Mouse (Mus musculus) megakaryocyte, embryonic 14.5 days (primary cell): ENCODE results near the gene Il17re. TPM values are rescaled to one million over a fixed set of nuclear protein-coding genes. Genes with fewer than 3 reads are reported as not detected.

Experiments used
- H3K27me3 ChIP-seq: replicated peaks from 2 replicates; pipeline ENCODE3; 2012; ENCODE audit warnings: inconsistent platforms
- H3K36me3 ChIP-seq: replicated peaks from 2 replicates; pipeline ENCODE3; 2012; ENCODE audit warnings: low read length, inconsistent platforms, mixed read lengths
- H3K4me1 ChIP-seq: 2 replicates; pipeline ENCODE4 v1.6.1; 2012; ENCODE audit warnings: inconsistent platforms
- H3K4me3 ChIP-seq: replicated peaks from 2 replicates; pipeline ENCODE3; 2012; ENCODE audit warnings: moderate library complexity, mild to moderate bottlenecking, inconsistent platforms
- H3K9me3 ChIP-seq: 2 replicates; pipeline ENCODE4 v1.6.1; 2012; ENCODE audit warnings: inconsistent platforms
- FLI1 ChIP-seq: IDR thresholded peaks from 2 replicates; pipeline ENCODE4 v1.6.1; 2012; ENCODE audit warnings: low read length, inconsistent platforms, mixed read lengths
- GATA1 ChIP-seq: IDR thresholded peaks from 3 replicates; pipeline ENCODE4 v1.6.1; 2012; ENCODE audit warnings: mixed read lengths, low read length, inconsistent platforms, borderline replicate concordance
- polyA plus RNA-seq: library from polyadenylated mRNA; stranded (reverse); fragments of >175 nt; gene quantifications from 2 replicates; pipeline ENCODE4 v1.2.3, GENCODE M21; 2012; ENCODE audit warnings: low replicate concordance; ENCODE audit not compliant: insufficient read depth

The Il17re gene
- polyA plus RNA-seq, 1 experiment, result 1.0 TPM

DNA sequence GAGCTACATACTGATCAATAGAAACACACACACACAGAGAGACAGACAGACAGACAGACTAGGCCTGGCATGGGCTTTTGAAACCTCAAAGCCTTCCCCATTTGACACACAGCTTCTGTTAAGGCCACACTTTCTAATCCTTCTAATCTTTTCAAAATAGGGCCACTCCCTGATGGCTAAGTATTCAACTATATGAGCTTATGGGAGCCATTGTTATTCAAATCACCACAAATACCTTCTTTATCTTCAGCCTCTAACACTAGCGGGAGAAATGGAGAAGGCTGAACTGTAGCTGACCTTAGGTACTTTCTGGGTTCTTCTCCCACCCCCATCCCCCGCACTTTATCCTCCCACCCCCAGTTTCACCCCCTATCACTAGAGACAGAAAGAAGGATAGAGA, 44.5 kb downstream of the Il17re start:
- no peak for TF ChIP-seq FLI1
- TF ChIP-seq GATA1, result no peak
- H3K27me3 ChIP-seq, result peaks cover 62% of the 10 kb centered on the region
- H3K9me3 ChIP-seq, result peaks cover 11% of the 10 kb centered on the region
- peaks cover 21% of the 10 kb centered on the region for H3K4me1 ChIP-seq
- no peaks in the 10 kb centered on the region for H3K36me3 ChIP-seq
- H3K4me3 ChIP-seq, result no peak overlapping the region

DNA sequence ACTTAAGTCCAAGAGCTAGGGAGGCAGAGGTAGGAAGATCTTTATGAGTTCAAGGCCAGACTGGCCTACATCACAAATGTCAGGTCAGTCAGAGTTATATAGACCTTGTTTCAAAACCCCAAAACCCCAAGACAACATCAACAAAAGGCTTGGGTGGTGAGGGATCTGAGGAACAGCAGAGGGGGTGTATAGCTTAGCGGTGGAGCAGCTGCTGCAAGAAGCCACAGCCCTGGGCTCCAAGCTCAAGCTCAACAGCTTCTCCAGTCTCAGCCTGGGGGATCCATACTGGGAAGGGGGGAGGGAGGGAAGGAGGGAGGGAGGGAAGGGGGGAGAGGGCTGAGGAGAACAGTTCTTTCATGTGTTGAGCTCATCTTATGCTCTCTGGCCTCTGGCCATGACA, 47.4 kb downstream of the Il17re start:
- Histone ChIP-seq H3K9me3 (peaks cover 11% of the 10 kb centered on the region), H3K4me1 (peaks cover 17% of the 10 kb centered on the region), H3K36me3 (no peaks in the 10 kb centered on the region), H3K4me3 (no peak overlapping the region), H3K27me3 (peaks cover 58% of the 10 kb centered on the region)
- TF ChIP-seq GATA1, result no peak
- TF ChIP-seq FLI1, result no peak

DNA sequence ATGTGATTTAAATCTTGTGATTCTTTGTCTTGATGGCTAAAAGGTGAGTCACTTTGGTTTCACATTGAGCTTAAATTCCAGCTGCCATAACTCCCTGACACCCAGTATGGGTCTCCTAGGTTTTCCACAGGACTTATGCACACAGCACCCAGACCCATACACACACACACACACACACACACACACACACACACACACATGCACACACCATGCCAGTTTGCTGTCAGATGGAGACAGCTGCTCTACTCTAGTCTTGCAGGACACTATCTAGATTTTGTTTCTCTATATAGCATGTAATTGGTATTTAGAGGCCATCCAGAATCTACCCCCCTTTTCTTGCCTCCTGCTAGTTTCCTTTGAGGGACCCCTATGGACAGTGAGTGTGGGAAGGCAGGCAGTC, 48.8 kb downstream of the Il17re start:
- peaks cover 45% of the 10 kb centered on the region for H3K27me3 ChIP-seq
- peaks cover 9% of the 10 kb centered on the region for H3K4me1 ChIP-seq
- no peak for TF ChIP-seq FLI1
- TF ChIP-seq GATA1, result no peak
- peaks cover 9% of the 10 kb centered on the region for H3K9me3 ChIP-seq
- H3K36me3 ChIP-seq, result peaks cover 5% of the 10 kb centered on the region
- H3K4me3 ChIP-seq, result no peak overlapping the region

DNA sequence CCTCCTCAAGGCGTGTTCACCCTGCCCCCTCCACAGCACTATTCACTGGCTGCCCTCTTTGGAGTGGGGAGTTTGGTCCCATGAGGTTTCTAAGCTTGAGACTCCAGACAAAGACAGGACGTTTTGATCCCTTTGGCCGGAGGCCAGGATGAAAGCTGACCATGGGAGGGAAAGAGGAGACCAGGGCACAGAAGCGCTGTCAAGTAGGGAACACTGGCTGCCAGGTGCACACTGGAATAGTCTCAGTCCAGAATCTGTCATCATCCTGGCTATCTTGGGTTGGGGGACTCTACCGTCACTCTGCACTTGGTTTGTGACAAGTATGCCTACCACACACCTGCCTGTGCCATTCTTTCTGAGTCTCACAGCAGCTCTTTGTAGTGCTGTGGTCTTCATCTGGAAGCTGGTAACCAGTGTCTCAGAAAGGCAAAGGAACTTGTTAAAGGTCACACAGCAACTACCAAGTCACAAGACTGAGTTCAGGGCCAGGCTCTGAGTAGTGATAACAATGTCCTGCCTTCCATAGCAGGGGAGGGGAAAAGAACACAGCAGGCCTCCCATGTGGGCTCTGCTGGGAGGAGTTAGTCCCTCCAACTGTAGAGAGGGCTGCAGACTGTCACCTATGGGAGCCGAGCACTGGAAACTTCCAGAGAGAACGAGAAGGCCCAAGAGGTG, 50.1 kb downstream of the Il17re start:
- H3K36me3 ChIP-seq, result peaks cover 16% of the 10 kb centered on the region
- H3K4me1 ChIP-seq, result peaks cover 9% of the 10 kb centered on the region
- peaks cover 35% of the 10 kb centered on the region for H3K27me3 ChIP-seq
- no peak overlapping the region for H3K4me3 ChIP-seq
- TF ChIP-seq FLI1 (no peak), GATA1 (no peak)
- H3K9me3 ChIP-seq, result peaks cover 3% of the 10 kb centered on the region; the same call in 1 of the 2 replicates

DNA sequence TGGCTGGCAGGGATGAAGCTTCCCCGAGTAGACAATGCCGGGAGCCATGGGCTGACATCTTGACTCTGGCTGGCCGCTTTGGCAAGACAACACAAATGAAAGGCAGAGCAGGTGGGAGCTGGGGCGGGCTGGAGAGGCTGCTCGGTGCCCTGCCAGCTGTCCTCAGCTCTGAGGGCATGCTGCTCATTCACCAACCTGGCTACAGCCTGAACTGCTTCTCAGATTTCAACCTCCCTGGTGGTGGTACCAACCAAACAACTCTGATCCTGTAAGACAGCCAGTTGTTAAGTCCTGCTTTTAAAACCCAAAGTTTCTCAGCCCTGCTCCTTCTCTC, 50.6 kb downstream of the Il17re start:
- H3K4me3 ChIP-seq, result no peak overlapping the region
- peaks cover under 1% of the 10 kb centered on the region; the same call in 1 of the 2 replicates for H3K9me3 ChIP-seq
- H3K27me3 ChIP-seq, result peaks cover 32% of the 10 kb centered on the region
- H3K4me1 ChIP-seq, result peaks cover 10% of the 10 kb centered on the region
- peaks cover 21% of the 10 kb centered on the region for H3K36me3 ChIP-seq
- TF ChIP-seq FLI1, result no peak
- no peak for TF ChIP-seq GATA1

DNA sequence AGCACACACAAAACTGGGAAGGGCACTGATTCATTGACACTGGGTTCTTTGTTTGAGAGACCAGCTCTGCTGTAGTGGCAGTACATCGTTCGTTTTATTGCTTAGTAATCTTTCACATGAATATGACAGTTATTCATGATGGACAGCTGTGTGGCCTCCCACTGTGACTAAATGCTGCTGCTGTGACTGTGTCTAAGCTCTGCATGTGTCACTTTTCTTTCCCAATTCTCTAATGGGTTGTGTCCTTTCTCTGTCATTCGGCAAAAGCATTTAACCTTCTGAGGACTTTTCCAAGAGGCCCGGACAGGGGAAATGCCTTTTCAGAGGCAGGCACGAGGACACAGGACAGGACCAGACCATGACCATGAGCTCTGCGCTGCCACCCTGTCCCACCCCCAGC, 55.7 kb downstream of the Il17re start:
- Histone ChIP-seq H3K9me3 (peaks cover 9% of the 10 kb centered on the region; the same call in 1 of the 2 replicates), H3K27me3 (peaks cover under 1% of the 10 kb centered on the region), H3K36me3 (peaks cover 72% of the 10 kb centered on the region), H3K4me3 (no peak overlapping the region), H3K4me1 (peaks cover 31% of the 10 kb centered on the region)
- no peak for TF ChIP-seq GATA1
- TF ChIP-seq FLI1, result no peak

DNA sequence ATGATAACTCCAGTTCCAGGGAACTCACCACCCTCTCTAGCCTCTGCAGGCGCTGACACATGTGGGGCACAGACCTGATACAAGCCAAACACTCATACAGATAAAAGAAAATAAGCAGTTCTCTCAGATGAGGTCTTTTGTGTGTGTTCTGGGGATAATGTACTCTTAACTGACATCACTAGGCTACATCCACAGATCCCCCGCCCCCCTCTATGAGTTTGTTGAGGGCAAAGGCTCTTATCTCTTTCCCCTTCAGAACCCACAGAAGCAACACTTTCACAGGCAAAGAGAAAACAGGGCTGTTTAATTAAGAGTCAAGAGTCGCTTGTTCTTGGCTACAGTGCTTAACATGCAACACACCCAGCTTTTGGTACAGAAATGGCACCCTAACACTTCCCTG, 56.3 kb downstream of the Il17re start:
- Histone ChIP-seq H3K36me3 (peaks cover 78% of the 10 kb centered on the region), H3K9me3 (peaks cover 9% of the 10 kb centered on the region; the same call in 1 of the 2 replicates), H3K27me3 (no peaks in the 10 kb centered on the region), H3K4me1 (peaks cover 30% of the 10 kb centered on the region), H3K4me3 (no peak overlapping the region)
- TF ChIP-seq GATA1 (no peak), FLI1 (no peak)

DNA sequence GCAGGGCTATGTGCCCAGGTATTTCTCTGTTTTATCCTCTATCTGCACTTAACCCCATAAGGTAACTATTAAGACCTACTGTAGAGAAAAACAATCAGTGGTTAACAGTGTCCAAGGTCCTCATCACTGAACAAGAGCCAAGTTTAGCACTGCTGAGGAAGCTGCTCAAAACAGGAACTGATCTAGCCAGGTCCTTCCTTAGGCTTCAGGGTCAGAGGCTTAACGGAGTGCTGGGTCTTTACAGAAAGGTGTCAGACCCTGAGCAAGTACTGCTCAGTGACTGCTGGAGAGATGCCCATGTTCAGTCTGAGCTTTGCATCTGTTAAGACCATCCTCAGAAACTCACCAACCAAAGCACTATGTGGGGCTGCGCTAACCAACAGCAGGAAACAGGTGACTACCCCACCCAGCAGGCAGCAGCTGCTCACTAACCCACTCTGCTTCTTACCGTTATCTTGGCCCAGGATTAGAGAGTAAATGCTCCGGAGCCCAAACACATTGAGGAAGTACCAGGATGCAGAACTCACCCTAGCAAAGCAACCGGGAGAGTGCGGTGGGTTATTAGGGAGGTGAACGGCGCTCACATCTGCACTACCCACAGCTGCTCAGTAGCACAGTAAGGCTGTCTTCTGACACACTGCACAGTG, 59.3 kb downstream of the Il17re start:
- no peak for TF ChIP-seq GATA1
- no peak for TF ChIP-seq FLI1

More for the DNA sequence above, 59.3 kb downstream of the Il17re start:
- Histone ChIP-seq H3K4me1 (peaks cover 33% of the 10 kb centered on the region), H3K4me3 (peak overlapping the region; percentile 43), H3K36me3 (peaks cover 99% of the 10 kb centered on the region), H3K9me3 (peaks cover 9% of the 10 kb centered on the region; the same call in 1 of the 2 replicates), H3K27me3 (no peaks in the 10 kb centered on the region)

Other genes with a start within 250 kb of the Il17re start
- gene Mtmr14, start 220.6 kb upstream of the Il17re start, polyA plus RNA-seq, result 479 and 605 TPM in 2 replicates
- 0.43 and 2.3 TPM in 2 replicates for gene Cpne9, start 176.2 kb upstream of the Il17re start, polyA plus RNA-seq
- 10.2 and 16.6 TPM in 2 replicates for gene Brpf1, start 151.3 kb upstream of the Il17re start, polyA plus RNA-seq
- gene Ogg1, start 131.5 kb upstream of the Il17re start, polyA plus RNA-seq, result 13.9 and 21.9 TPM in 2 replicates
- gene Camk1, start 114.5 kb upstream of the Il17re start, polyA plus RNA-seq, result 20.3 and 31.4 TPM in 2 replicates
- gene Tada3, start 80.6 kb upstream of the Il17re start, polyA plus RNA-seq, result 34.8 and 158 TPM in 2 replicates
- gene Arpc4, start 80.4 kb upstream of the Il17re start, polyA plus RNA-seq, result 689 and 1,078 TPM in 2 replicates
- 28.0 and 63.9 TPM in 2 replicates for gene Ttll3, start 69.2 kb upstream of the Il17re start, polyA plus RNA-seq
- 76.2 and 91.3 TPM in 2 replicates for gene Rpusd3, start 39.1 kb upstream of the Il17re start, polyA plus RNA-seq
- gene Cidec, start 22.7 kb upstream of the Il17re start, polyA plus RNA-seq, result not detected in 2 replicates
- 1.5 and 10.3 TPM in 2 replicates for gene Jagn1, start 15.9 kb upstream of the Il17re start, polyA plus RNA-seq
- 0.25 TPM in 1 of 2 replicates, not detected in the other for gene Il17rc, start 12.9 kb downstream of the Il17re start, polyA plus RNA-seq
- 157 and 220 TPM in 2 replicates for gene Creld1, start 24.8 kb downstream of the Il17re start, polyA plus RNA-seq
- gene Prrt3, start 43.4 kb downstream of the Il17re start, polyA plus RNA-seq, result 0.57 TPM in 1 of 2 replicates, not detected in the other
- gene Emc3, start 73.2 kb downstream of the Il17re start, polyA plus RNA-seq, result 28.9 and 48.3 TPM in 2 replicates
- 0.08 and 6.4 TPM in 2 replicates for gene Fancd2, start 73.2 kb downstream of the Il17re start, polyA plus RNA-seq
- not detected in 2 replicates for gene Fancd2os, start 142.2 kb downstream of the Il17re start, polyA plus RNA-seq
- 5.0 and 27.4 TPM in 2 replicates for gene Brk1, start 146.3 kb downstream of the Il17re start, polyA plus RNA-seq
- gene Vhl, start 165.5 kb downstream of the Il17re start, polyA plus RNA-seq, result 2.8 and 7.5 TPM in 2 replicates
- gene Irak2, start 180.0 kb downstream of the Il17re start, polyA plus RNA-seq, result 31.8 and 48.4 TPM in 2 replicates
- gene Tatdn2, start 238.6 kb downstream of the Il17re start, polyA plus RNA-seq, result 10.1 and 13.2 TPM in 2 replicates